Mouse (Mus musculus): ENCODE measurements at regions not wholly inside any gene's neighbourhood (a gene's known extent, or its start where the extent isn't known, plus 50 kb on each side); places are given as distances from the start of the nearest gene placed in this dataset.

DNA sequence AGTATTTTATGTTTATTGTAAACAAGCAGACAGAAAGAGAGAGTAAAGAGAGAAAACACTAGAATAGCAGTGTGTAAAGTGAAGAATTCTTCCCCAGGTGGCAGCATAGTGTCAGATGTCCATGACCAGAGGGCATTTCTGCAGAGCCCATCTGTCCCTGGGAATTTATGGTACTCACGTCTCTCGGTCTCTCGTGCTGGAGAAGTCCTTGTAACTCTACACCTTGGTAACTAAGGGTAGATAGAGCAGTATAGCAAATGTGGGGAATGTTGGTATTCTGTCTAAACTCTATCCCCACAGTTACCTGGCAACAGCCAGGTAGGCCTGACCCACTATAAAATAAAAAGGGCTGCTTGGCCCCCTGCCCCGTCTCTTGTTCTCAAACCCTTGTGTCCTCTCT is 122.5 kb upstream of the Tsc22d1 start:
- H3K9ac ChIP-seq (replicated peaks; ENCODE audit: low read length), result no peak overlapping the region
- H3K27ac ChIP-seq (replicated peaks; ENCODE audit: low read depth, low read length), result no peak overlapping the region
- no peaks in the 10 kb centered on the region for H3K27me3 ChIP-seq (ENCODE audit: control insufficient read depth, insufficient read depth, low read length)
- no peak overlapping the region for H3K4me3 ChIP-seq (ENCODE audit: low read depth, low read length)
- H3K4me2 ChIP-seq (ENCODE audit: low read depth, low read length), result no peak overlapping the region
- ATAC-seq (replicated peaks; ENCODE audit: insufficient number of reproducible peaks, low FRiP score, low TSS enrichment, low read depth), result no peak
- H3K36me3 ChIP-seq (replicated peaks; ENCODE audit: control insufficient read depth, insufficient read depth, low read depth, low read length), result no peaks in the 10 kb centered on the region
- WGBS, result 32% methylated on average over 4 of the region's 4 CpGs
- H3K9me3 ChIP-seq (replicated peaks; ENCODE audit: control insufficient read depth, low read length), result no peaks in the 10 kb centered on the region
- H3K4me1 ChIP-seq (ENCODE audit: control insufficient read depth, insufficient read depth, low read length), result no peaks in the 10 kb centered on the region; the same call in 1 of the 2 replicates
- peak; percentile 33 for DNase-seq (ENCODE audit: low spot score)

DNA sequence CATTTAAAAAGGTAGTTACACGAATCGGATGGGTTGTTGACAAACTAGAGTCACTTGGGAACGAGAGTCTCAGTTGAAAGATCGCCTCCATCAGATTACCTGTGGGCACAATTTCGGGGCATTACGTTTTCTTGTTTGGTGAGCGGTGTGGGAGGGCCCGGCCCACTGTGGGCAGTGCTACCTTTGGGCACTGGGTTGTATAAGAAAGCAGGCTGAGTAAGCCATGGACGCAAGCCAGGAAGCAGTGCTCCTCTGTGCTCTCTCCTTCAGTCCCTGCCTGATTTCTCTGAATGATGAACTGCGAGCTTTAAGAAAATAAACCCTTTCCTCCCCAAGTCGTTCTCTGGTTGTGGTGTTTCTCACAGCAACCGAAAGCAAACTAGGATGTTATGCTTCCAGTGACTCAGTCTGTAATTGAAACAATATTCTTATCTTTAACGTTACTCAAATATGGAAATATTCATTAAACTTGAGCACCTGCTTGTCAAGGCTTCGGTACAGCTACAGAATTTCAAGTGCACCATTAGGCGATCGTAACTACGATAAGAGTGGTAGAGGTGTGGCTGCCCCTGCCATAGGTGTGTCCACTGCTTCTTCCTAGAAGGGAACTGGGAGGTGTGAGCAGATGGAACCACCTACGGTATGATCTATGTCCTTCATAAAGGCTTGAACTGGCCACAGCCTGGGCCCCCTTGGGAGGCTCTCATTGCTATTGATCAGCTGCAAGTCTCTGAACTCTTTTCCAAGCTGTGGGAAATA is 119.2 kb upstream of the Tsc22d1 start:
- no peaks in the 10 kb centered on the region for H3K36me3 ChIP-seq (replicated peaks; ENCODE audit: control insufficient read depth, insufficient read depth, low read depth, low read length)
- H3K9me3 ChIP-seq (replicated peaks; ENCODE audit: control insufficient read depth, low read length), result no peaks in the 10 kb centered on the region
- no peak for ATAC-seq (replicated peaks; ENCODE audit: insufficient number of reproducible peaks, low FRiP score, low TSS enrichment, low read depth)
- no peaks in the 10 kb centered on the region; the same call in 1 of the 2 replicates for H3K4me1 ChIP-seq (ENCODE audit: control insufficient read depth, insufficient read depth, low read length)
- 88% methylated on average over 18 of the region's 18 CpGs for WGBS
- no peak overlapping the region for H3K9ac ChIP-seq (replicated peaks; ENCODE audit: low read length)
- no peak overlapping the region for H3K27ac ChIP-seq (replicated peaks; ENCODE audit: low read depth, low read length)
- no peaks in the 10 kb centered on the region for H3K27me3 ChIP-seq (ENCODE audit: control insufficient read depth, insufficient read depth, low read length)
- no peak overlapping the region for H3K4me3 ChIP-seq (ENCODE audit: low read depth, low read length)
- no peak overlapping the region for H3K4me2 ChIP-seq (ENCODE audit: low read depth, low read length)
- DNase-seq (ENCODE audit: low spot score), result no peak

DNA sequence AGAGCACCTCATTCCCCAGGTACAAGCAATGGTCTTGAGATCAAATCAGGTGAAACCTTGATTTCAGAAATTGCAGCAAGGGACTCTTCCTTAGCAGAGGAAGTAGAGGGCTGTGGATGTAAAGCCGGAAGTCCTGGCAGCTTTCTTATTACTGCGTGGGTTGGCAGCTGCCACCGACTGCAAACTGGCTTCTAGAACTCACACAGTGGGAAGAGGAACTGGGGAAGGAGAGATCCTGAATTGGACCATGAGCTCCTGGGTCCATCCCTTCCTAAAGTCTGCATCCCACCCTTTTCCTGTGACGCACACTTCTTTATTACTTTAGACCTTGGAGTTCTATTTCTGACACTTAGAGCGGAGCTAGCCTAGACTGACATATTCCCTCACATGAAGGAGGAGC is 116.9 kb upstream of the Tsc22d1 start:
- Histone ChIP-seq H3K27ac (replicated peaks; ENCODE audit: low read depth, low read length) (no peak overlapping the region), H3K9ac (replicated peaks; ENCODE audit: low read length) (no peak overlapping the region), H3K4me2 (ENCODE audit: low read depth, low read length) (no peak overlapping the region), H3K27me3 (ENCODE audit: control insufficient read depth, insufficient read depth, low read length) (no peaks in the 10 kb centered on the region), H3K9me3 (replicated peaks; ENCODE audit: control insufficient read depth, low read length) (no peaks in the 10 kb centered on the region), H3K36me3 (replicated peaks; ENCODE audit: control insufficient read depth, insufficient read depth, low read depth, low read length) (no peaks in the 10 kb centered on the region), H3K4me1 (ENCODE audit: control insufficient read depth, insufficient read depth, low read length) (no peaks in the 10 kb centered on the region), H3K4me3 (ENCODE audit: low read depth, low read length) (no peak overlapping the region)
- DNase-seq (ENCODE audit: low spot score), result no peak
- no peak for ATAC-seq (replicated peaks; ENCODE audit: insufficient number of reproducible peaks, low FRiP score, low TSS enrichment, low read depth)
- 88% methylated on average over 5 of the region's 5 CpGs for WGBS

DNA sequence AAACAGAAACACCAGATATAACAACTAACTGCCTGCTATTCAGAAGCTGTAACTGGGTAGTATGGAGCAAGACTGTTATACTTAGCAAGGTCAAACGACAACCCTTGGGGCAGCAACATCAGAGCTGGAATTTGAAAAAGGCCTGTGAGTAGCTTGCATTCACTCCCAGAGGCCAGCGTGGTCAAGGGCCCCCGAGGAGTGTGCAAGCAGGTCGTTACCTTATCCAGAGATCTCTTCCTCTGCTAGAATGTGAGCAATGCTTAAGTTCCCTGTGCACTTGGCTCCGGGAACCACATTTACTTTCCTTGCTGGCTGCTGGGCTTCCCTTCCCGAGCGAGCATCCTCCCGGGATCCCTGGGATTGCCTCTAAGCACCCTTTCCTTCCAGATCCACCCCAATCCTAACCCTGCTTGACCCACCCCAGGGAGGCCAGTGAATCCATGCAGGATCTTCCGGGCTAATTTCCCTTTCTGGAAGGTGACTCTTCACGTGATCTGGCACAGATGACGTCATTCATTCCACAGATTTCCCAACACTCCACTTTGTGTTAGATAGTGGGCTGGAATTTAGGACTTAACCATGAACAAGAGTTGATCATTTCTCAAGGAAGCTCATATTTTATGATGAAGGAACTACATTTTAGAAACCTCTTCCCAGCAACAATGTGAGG is 112.3 kb upstream of the Tsc22d1 start:
- H3K4me3 ChIP-seq (ENCODE audit: low read depth, low read length), result no peak overlapping the region
- no peaks in the 10 kb centered on the region for H3K36me3 ChIP-seq (replicated peaks; ENCODE audit: control insufficient read depth, insufficient read depth, low read depth, low read length)
- H3K9me3 ChIP-seq (replicated peaks; ENCODE audit: control insufficient read depth, low read length), result no peaks in the 10 kb centered on the region
- H3K27me3 ChIP-seq (ENCODE audit: control insufficient read depth, insufficient read depth, low read length), result no peaks in the 10 kb centered on the region
- no peak for DNase-seq (ENCODE audit: low spot score)
- H3K4me1 ChIP-seq (ENCODE audit: control insufficient read depth, insufficient read depth, low read length), result no peaks in the 10 kb centered on the region
- H3K9ac ChIP-seq (replicated peaks; ENCODE audit: low read length), result no peak overlapping the region
- no peak overlapping the region for H3K4me2 ChIP-seq (ENCODE audit: low read depth, low read length)
- no peak for ATAC-seq (replicated peaks; ENCODE audit: insufficient number of reproducible peaks, low FRiP score, low TSS enrichment, low read depth)
- H3K27ac ChIP-seq (replicated peaks; ENCODE audit: low read depth, low read length), result no peak overlapping the region
- 73% methylated on average over 11 of the region's 11 CpGs for WGBS

DNA sequence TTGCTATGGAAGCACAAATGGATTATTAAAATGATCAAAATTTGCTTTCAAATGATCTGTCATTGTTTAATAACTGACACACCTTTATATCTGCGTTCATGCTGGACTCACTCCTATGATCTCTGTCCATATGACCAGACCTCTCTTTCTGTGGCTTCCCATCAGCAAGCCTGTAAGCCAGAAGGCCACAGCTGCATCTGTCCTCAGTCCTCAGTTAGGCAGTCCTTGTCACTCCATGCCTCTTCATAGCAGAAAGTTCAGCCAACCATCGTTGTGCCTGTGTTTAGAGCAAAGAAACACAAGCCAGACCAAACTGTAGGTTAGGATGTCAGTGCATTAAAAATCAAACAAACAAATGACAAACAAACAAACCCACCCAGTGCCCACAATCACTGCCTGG is 107.2 kb upstream of the Tsc22d1 start:
- no peaks in the 10 kb centered on the region for H3K27me3 ChIP-seq (ENCODE audit: control insufficient read depth, insufficient read depth, low read length)
- H3K36me3 ChIP-seq (replicated peaks; ENCODE audit: control insufficient read depth, insufficient read depth, low read depth, low read length), result no peaks in the 10 kb centered on the region
- H3K4me3 ChIP-seq (ENCODE audit: low read depth, low read length), result no peak overlapping the region
- no peak for DNase-seq (ENCODE audit: low spot score)
- no peaks in the 10 kb centered on the region for H3K4me1 ChIP-seq (ENCODE audit: control insufficient read depth, insufficient read depth, low read length)
- no peak overlapping the region for H3K4me2 ChIP-seq (ENCODE audit: low read depth, low read length)
- H3K9me3 ChIP-seq (replicated peaks; ENCODE audit: control insufficient read depth, low read length), result no peaks in the 10 kb centered on the region
- 0 out of 2 replicates have a peak overlapping the region, but pooled peaks have one; percentile 29 for H3K9ac ChIP-seq (replicated peaks; ENCODE audit: low read length)
- ATAC-seq (replicated peaks; ENCODE audit: insufficient number of reproducible peaks, low FRiP score, low TSS enrichment, low read depth), result no peak
- 63% methylated on average over 2 of the region's 2 CpGs for WGBS
- H3K27ac ChIP-seq (replicated peaks; ENCODE audit: low read depth, low read length), result no peak overlapping the region

DNA sequence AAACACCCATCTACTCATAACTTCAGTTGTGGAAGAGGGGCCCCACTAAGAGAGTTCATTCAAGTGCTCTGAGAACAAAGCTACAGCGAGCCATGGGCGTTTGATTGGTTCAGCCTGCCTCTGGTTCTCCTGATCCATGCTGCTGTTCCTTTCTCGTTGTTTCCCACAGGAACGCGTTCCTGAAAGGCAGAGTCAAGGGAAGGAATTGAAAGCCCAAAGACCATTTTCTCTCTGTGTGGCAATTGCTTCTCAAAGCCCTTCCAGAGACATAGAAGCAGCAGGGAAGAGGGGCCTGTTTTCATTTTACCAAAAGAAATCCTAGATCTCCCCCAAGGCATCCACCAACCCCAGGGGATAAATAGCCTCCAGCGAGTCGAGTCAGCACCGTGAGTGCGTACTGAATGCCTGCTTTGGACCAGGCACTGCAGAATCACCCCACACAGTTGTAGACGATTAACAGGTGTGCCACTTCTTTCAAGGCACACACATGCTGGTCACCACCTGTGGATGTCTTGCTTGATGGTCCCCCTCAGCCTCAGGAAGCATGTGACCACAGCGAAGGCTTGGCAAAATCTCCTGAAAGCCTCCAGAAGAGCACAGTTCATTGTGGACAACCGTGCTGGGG is 106.5 kb upstream of the Tsc22d1 start:
- peak overlapping the region; percentile 22 for H3K9ac ChIP-seq (replicated peaks; ENCODE audit: low read length)

DNA sequence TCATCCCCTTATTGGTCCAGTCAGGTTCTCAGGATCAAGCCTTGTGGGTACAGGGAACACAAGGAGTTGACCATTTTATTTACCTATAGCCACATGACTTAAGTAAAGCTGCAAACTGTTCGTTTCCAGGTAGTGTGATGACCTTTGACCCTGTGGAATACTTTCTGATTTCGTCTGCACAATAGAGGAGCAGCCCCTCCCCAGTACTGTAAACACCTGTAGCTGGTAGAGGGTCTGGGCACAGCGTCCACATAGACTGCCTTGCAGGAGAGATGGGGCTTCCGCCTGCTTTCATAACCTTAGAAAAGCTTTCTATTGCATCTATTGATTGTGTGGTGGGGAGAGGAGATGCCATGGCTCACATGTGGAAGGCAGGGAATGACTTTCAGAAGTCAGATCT is 105.2 kb upstream of the Tsc22d1 start:
- H3K4me3 ChIP-seq (ENCODE audit: low read depth, low read length), result no peak overlapping the region
- no peak overlapping the region for H3K9ac ChIP-seq (replicated peaks; ENCODE audit: low read length)
- WGBS, result 68% methylated on average over 4 of the region's 4 CpGs
- no peaks in the 10 kb centered on the region for H3K4me1 ChIP-seq (ENCODE audit: control insufficient read depth, insufficient read depth, low read length)
- H3K4me2 ChIP-seq (ENCODE audit: low read depth, low read length), result no peak overlapping the region
- H3K36me3 ChIP-seq (replicated peaks; ENCODE audit: control insufficient read depth, insufficient read depth, low read depth, low read length), result no peaks in the 10 kb centered on the region
- H3K27ac ChIP-seq (replicated peaks; ENCODE audit: low read depth, low read length), result no peak overlapping the region
- ATAC-seq (replicated peaks; ENCODE audit: insufficient number of reproducible peaks, low FRiP score, low TSS enrichment, low read depth), result no peak
- no peak for DNase-seq (ENCODE audit: low spot score)
- H3K27me3 ChIP-seq (ENCODE audit: control insufficient read depth, insufficient read depth, low read length), result no peaks in the 10 kb centered on the region
- no peaks in the 10 kb centered on the region for H3K9me3 ChIP-seq (replicated peaks; ENCODE audit: control insufficient read depth, low read length)

More for the DNA sequence above, 106.5 kb upstream of the Tsc22d1 start:
- Histone ChIP-seq H3K27ac (replicated peaks; ENCODE audit: low read depth, low read length) (no peak overlapping the region), H3K4me1 (ENCODE audit: control insufficient read depth, insufficient read depth, low read length) (no peaks in the 10 kb centered on the region), H3K36me3 (replicated peaks; ENCODE audit: control insufficient read depth, insufficient read depth, low read depth, low read length) (no peaks in the 10 kb centered on the region), H3K27me3 (ENCODE audit: control insufficient read depth, insufficient read depth, low read length) (no peaks in the 10 kb centered on the region), H3K4me3 (ENCODE audit: low read depth, low read length) (no peak overlapping the region; the same call in 1 of the 2 replicates), H3K9me3 (replicated peaks; ENCODE audit: control insufficient read depth, low read length) (no peaks in the 10 kb centered on the region), H3K4me2 (ENCODE audit: low read depth, low read length) (peak overlapping the region; percentile 16)
- 20% methylated on average over 12 of the region's 12 CpGs for WGBS
- ATAC-seq (replicated peaks; ENCODE audit: insufficient number of reproducible peaks, low FRiP score, low TSS enrichment, low read depth) (no peak), DNase-seq (ENCODE audit: low spot score) (peak; percentile 65)

DNA sequence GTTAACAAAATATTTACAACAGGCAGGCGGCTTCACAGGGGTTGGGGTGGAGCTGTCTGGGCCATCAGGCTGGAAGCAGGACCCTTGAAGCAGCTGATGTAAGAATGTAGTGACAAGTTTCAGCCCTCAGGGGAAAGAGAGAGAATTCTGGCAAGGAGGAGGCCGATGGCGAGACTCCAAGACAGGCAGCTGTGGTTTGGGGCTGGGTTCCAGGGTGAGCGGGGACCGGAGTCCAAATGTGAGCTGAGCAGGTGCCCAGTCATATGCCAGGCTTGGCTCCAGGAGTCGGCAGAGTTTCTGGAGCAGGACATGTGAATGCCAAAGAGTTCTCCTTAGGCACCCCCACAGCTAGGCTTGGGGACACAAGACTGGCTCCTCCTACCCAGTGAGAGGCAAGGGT is 104.5 kb upstream of the Tsc22d1 start:
- Histone ChIP-seq H3K9ac (replicated peaks; ENCODE audit: low read length) (no peak overlapping the region), H3K4me3 (ENCODE audit: low read depth, low read length) (no peak overlapping the region), H3K4me2 (ENCODE audit: low read depth, low read length) (no peak overlapping the region), H3K36me3 (replicated peaks; ENCODE audit: control insufficient read depth, insufficient read depth, low read depth, low read length) (no peaks in the 10 kb centered on the region), H3K4me1 (ENCODE audit: control insufficient read depth, insufficient read depth, low read length) (no peaks in the 10 kb centered on the region), H3K9me3 (replicated peaks; ENCODE audit: control insufficient read depth, low read length) (no peaks in the 10 kb centered on the region), H3K27me3 (ENCODE audit: control insufficient read depth, insufficient read depth, low read length) (no peaks in the 10 kb centered on the region), H3K27ac (replicated peaks; ENCODE audit: low read depth, low read length) (no peak overlapping the region)
- ATAC-seq (replicated peaks; ENCODE audit: insufficient number of reproducible peaks, low FRiP score, low TSS enrichment, low read depth) (no peak), DNase-seq (ENCODE audit: low spot score) (no peak)
- 75% methylated on average over 6 of the region's 6 CpGs for WGBS

All from embryonic facial prominence, embryonic 11.5 days (tissue).